Mouse (Mus musculus) CH12.LX (cell line): ENCODE measurements around the gene Tsen34. TPM values are rescaled to one million over a fixed set of nuclear protein-coding genes. Genes with fewer than 3 reads are reported as not detected.

Experiments
- DNase-seq: peaks from one replicate; pipeline ENCODE4 v3.0.0-alpha.2; 2013; ENCODE audit errors: extremely low read depth
- H3K27ac ChIP-seq: 2 replicates; pipeline ENCODE4 v1.5.1; 2012; ENCODE audit warnings: low read depth, mild to moderate bottlenecking, control low read depth, moderate library complexity; ENCODE audit not compliant: insufficient read depth
- H3K27me3 ChIP-seq: replicated peaks from 2 replicates; pipeline ENCODE3; 2012; ENCODE audit warnings: inconsistent platforms
- H3K36me3 ChIP-seq, 2 experiments: replicated peaks in 1 of 2; 2 replicates each; pipeline versions ENCODE3 to v1.6.1; 2012; ENCODE audit warnings: inconsistent platforms in 1 of 2, low read length in 1 of 2, mild to moderate bottlenecking in 1 of 2, mixed read lengths in 1 of 2, moderate library complexity in 1 of 2; ENCODE audit not compliant: control insufficient read depth in 1 of 2, insufficient read depth in 1 of 2
- H3K4me1 ChIP-seq, 2 experiments: 2 replicates each; pipeline ENCODE4 v1.6.1; 2012; ENCODE audit warnings: inconsistent platforms in 1 of 2, moderate library complexity in 1 of 2; ENCODE audit not compliant: insufficient read depth in 2 of 2, control insufficient read depth in 1 of 2
- H3K4me2 ChIP-seq: 2 replicates; pipeline ENCODE4 v1.6.1; 2012; ENCODE audit warnings: low read depth, mild to moderate bottlenecking, control low read depth; ENCODE audit not compliant: poor library complexity, insufficient read depth, severe bottlenecking
- H3K4me3 ChIP-seq, 3 experiments: fragments of 150-350 bp in 1 of 3; sonication (generic) in 1 of 3; replicated peaks in 1 of 3; 2 replicates each; pipeline versions ENCODE3 to v1.5.1; 2011 to 2012; ENCODE audit warnings: low read depth in 2 of 3, low read length in 2 of 3, mild to moderate bottlenecking in 2 of 3, moderate library complexity in 2 of 3, control low read depth in 1 of 3, improper control_type of control experiment in 1 of 3, inconsistent platforms in 1 of 3, mixed read lengths in 1 of 3; ENCODE audit not compliant: poor library complexity in 1 of 3
- H3K79me2 ChIP-seq: replicated peaks from 2 replicates; pipeline ENCODE4 v1.6.1; 2012; ENCODE audit warnings: mild to moderate bottlenecking, moderate library complexity; ENCODE audit not compliant: control insufficient read depth, poor library complexity, insufficient read depth, severe bottlenecking; ENCODE audit errors: extremely low read depth
- H3K9ac ChIP-seq: 2 replicates; pipeline ENCODE4 v1.6.1; 2012; ENCODE audit warnings: low read depth, mild to moderate bottlenecking, control low read depth, moderate library complexity; ENCODE audit not compliant: insufficient read depth
- H3K9me3 ChIP-seq: replicated peaks from 2 replicates; pipeline ENCODE3; 2012; ENCODE audit warnings: low read length, inconsistent platforms, mixed read lengths
- CHD2 ChIP-seq: IDR thresholded peaks from 2 replicates; pipeline ENCODE4 v1.6.1; 2011; ENCODE audit warnings: low read length, improper control_type of control experiment
- ELF1 ChIP-seq: IDR thresholded peaks from 2 replicates; pipeline ENCODE4 v1.6.1; 2014; ENCODE audit warnings: low read depth, mild to moderate bottlenecking, inconsistent platforms, low read length, improper control_type of control experiment
- EP300 ChIP-seq: IDR thresholded peaks from 2 replicates; pipeline ENCODE4 v1.6.1; 2011; ENCODE audit warnings: low read length, improper control_type of control experiment
- HCFC1 ChIP-seq: IDR thresholded peaks from 2 replicates; pipeline ENCODE4 v1.6.1; 2012; ENCODE audit warnings: low read depth, mild to moderate bottlenecking, inconsistent platforms, low read length, improper control_type of control experiment
- MAX ChIP-seq: IDR thresholded peaks from 2 replicates; pipeline ENCODE4 v1.6.1; 2011; ENCODE audit warnings: low read length, improper control_type of control experiment
- MAZ ChIP-seq: IDR thresholded peaks from 2 replicates; pipeline ENCODE4 v1.6.1; 2012; ENCODE audit warnings: low read depth, mild to moderate bottlenecking, inconsistent platforms, low read length, improper control_type of control experiment, moderate library complexity
- MEF2A ChIP-seq: IDR thresholded peaks from 2 replicates; pipeline ENCODE4 v1.6.1; 2014; ENCODE audit warnings: low read depth, mild to moderate bottlenecking, inconsistent platforms, low read length, improper control_type of control experiment, borderline replicate concordance
- MXI1 ChIP-seq: IDR thresholded peaks from 2 replicates; pipeline ENCODE4 v1.6.1; 2011; ENCODE audit warnings: mild to moderate bottlenecking, low read depth, low read length, improper control_type of control experiment
- MYC ChIP-seq: IDR thresholded peaks from 2 replicates; pipeline ENCODE4 v1.6.1; 2011; ENCODE audit warnings: low read depth, mild to moderate bottlenecking, improper control_type of control experiment, low read length
- NELFE ChIP-seq: IDR thresholded peaks from 2 replicates; pipeline ENCODE4 v1.6.1; 2011; ENCODE audit warnings: low read depth, low read length, improper control_type of control experiment
- NRF1 ChIP-seq: IDR thresholded peaks from 2 replicates; pipeline ENCODE4 v1.6.1; 2014; ENCODE audit warnings: low read depth, mild to moderate bottlenecking, inconsistent platforms, low read length, improper control_type of control experiment, moderate library complexity
- POLR2A ChIP-seq: IDR thresholded peaks from 2 replicates; pipeline ENCODE4 v1.6.1; 2011; ENCODE audit warnings: low read depth, mild to moderate bottlenecking, improper control_type of control experiment, low read length
- RCOR1 ChIP-seq: conservative IDR thresholded peaks from 2 replicates; pipeline ENCODE4 v1.6.1; 2012; ENCODE audit warnings: low read depth, mild to moderate bottlenecking, inconsistent platforms, low read length, improper control_type of control experiment
- SIN3A ChIP-seq: IDR thresholded peaks from 2 replicates; pipeline ENCODE4 v1.6.1; 2012; ENCODE audit warnings: low read length, improper control_type of control experiment, inconsistent platforms
- SMC3 ChIP-seq: IDR thresholded peaks from 2 replicates; pipeline ENCODE4 v1.6.1; 2011; ENCODE audit warnings: low read depth, low read length, improper control_type of control experiment
- TBP ChIP-seq: conservative IDR thresholded peaks from 2 replicates; pipeline ENCODE4 v1.6.1; 2011; ENCODE audit warnings: low read depth, low read length, improper control_type of control experiment
- USF1 ChIP-seq: IDR thresholded peaks from 2 replicates; pipeline ENCODE4 v1.6.1; 2014; ENCODE audit warnings: low read depth, mild to moderate bottlenecking, inconsistent platforms, low read length, improper control_type of control experiment
- USF2 ChIP-seq: conservative IDR thresholded peaks from 2 replicates; pipeline ENCODE4 v1.6.1; 2011; ENCODE audit warnings: low read depth, low read length, improper control_type of control experiment
- ZC3H11A ChIP-seq: IDR thresholded peaks from 2 replicates; pipeline ENCODE4 v1.6.1; 2012; ENCODE audit warnings: low read depth, mild to moderate bottlenecking, inconsistent platforms, low read length, improper control_type of control experiment
- ZKSCAN1 ChIP-seq: IDR thresholded peaks from 2 replicates; pipeline ENCODE4 v1.6.1; 2012; ENCODE audit warnings: low read depth, inconsistent platforms, low read length, improper control_type of control experiment, borderline replicate concordance
- ZMIZ1 ChIP-seq: IDR thresholded peaks from 2 replicates; pipeline ENCODE4 v1.6.1; 2012; ENCODE audit warnings: low read depth, mild to moderate bottlenecking, inconsistent platforms, low read length, improper control_type of control experiment
- ZNF384 ChIP-seq: IDR thresholded peaks from 2 replicates; pipeline ENCODE4 v1.6.1; 2012; ENCODE audit warnings: low read depth, low read length, improper control_type of control experiment, inconsistent platforms
- dilution Hi-C: fragments of 300-500 bp; cut with MboI; formaldehyde crosslinking; loops from 2 replicates; pipeline ENCODE4 v1.14.3; 2020; ENCODE audit warnings: low sequenced_read_pairs; ENCODE audit not compliant: extremely low pct_unique_long_range_greater_than_20kb, extremely low pct_ligation_motif_present
- in situ Hi-C: fragments of 300-500 bp; cut with MboI; formaldehyde crosslinking; loops from 3 replicates; pipeline ENCODE4 v1.14.3; 2019; ENCODE audit warnings: low sequenced_read_pairs, low pct_ligation_motif_present, low pct_unique_long_range_greater_than_20kb, mixed read lengths
- polyA plus RNA-seq: library from polyadenylated mRNA; unstranded; fragments of >175 nt; gene quantifications from 2 replicates; pipeline ENCODE4 v1.2.1, GENCODE M21; 2012; ENCODE audit warnings: low read depth; ENCODE audit not compliant: insufficient read length
- total RNA-seq, 2 experiments: library from RNA; depleted of rRNA; stranded (reverse); fragments of 300-350 nt in 1 of 2; fragments of >200 nt in 1 of 2; gene quantifications; 2 replicates each; pipeline ENCODE4 v1.2.3; 2012 to 2014

The Tsen34 gene
- total and polyA plus RNA-seq, 3 experiments = 23.1 to 40.2 (median 34.8) TPM

DNA sequence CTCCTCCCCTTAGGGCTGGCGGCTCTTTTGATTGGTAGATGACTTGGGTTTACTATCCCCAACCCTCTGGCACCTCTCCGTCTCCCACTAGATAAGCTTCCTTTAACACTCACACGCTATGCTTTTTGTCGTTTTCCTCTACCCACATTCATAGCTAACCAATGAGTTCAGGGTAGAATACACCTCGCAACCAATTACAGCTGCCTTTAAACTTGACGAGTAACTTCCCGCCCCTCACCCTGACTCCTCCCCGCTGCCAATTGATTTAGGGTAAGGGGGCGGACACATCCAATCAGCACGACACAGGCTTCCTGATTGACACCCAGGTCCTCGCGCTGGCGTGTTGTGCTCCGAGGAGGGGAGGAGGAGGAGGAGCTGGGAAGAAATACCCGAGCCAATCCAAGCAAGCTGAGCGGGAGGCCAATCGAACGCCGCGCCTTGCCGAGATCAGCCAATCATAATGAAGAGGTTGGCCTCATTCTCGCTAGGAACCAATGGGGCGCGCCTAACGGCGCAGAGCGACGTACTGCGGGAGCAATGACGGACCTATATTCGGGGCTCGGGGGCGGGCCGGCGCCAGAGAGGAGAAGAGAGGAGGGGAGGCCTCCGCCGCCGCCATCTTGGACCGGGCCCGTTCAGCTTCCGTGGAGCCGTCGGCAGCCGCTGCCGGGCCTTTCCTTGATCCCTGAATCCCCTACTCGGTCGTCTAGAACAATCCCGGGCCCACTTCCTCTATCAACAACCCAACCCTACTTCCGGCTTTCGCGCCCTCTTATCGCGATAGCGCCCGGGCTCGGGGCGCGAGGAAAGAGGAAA, 47.8 kb upstream of the Tsen34 start, which contains the start of gene Cnot3:
Cnot3 (plus strand) TSS at position 597 of the 816 bp plus-strand sequence.
- Histone ChIP-seq H3K4me2 (peak within 1 kb of the TSS; percentile 96), H3K9me3 (no peaks in the 10 kb centered on the region), H3K79me2 (peaks cover 45% of the 10 kb centered on the region), H3K27me3 (no peaks in the 10 kb centered on the region), H3K4me1 (peaks cover 13 to 43% of the 10 kb centered on the region in 2 experiments), H3K27ac (peak within 1 kb of the TSS; percentile 78), H3K4me3 (peak within 1 kb of the TSS; percentile 89 to 94 (median 93)), H3K9ac (peak within 1 kb of the TSS; percentile 98), H3K36me3 (peaks cover 19 to 58% of the 10 kb centered on the region in 2 experiments)
- dilution Hi-C loops = no loop called here
- TF ChIP-seq MAX = 0 out of 2 replicates have a peak, but pooled peaks have one; percentile 18
- TF ChIP-seq ZKSCAN1 = no peak
- TF ChIP-seq ZNF384 = no peak
- peak; percentile 78 for TF ChIP-seq TBP
- peak; percentile 85 for TF ChIP-seq POLR2A
- no peak for TF ChIP-seq MXI1
- peak; percentile 56; the same call in 1 of the 2 replicates for TF ChIP-seq MAZ
- TF ChIP-seq SIN3A = peak; percentile 56; the same call in 1 of the 2 replicates
- TF ChIP-seq HCFC1 = peak; percentile 71
- TF ChIP-seq NELFE = peak; percentile 76
- TF ChIP-seq USF2 = no peak
- TF ChIP-seq ZC3H11A = no peak
- peak; percentile 97 for TF ChIP-seq CHD2
- 0 out of 2 replicates have a peak, but pooled peaks have one; percentile 4 for TF ChIP-seq MYC
- no peak for TF ChIP-seq SMC3
- TF ChIP-seq MEF2A = peak; percentile 35; the same call in 1 of the 2 replicates
- TF ChIP-seq EP300 = no peak
- peak; percentile 56; the same call in 1 of the 2 replicates for TF ChIP-seq NRF1
- no peak for TF ChIP-seq RCOR1
- peak; percentile 24 for TF ChIP-seq ZMIZ1
- TF ChIP-seq USF1 = no peak
- TF ChIP-seq ELF1 = peak; percentile 84
- in situ Hi-C loops = no loop called here
- DNase-seq = peak; percentile 99
